Mouse (Mus musculus): Measurements from ENCODE around the gene Mgat5b.

Gene Mgat5b

DNA sequence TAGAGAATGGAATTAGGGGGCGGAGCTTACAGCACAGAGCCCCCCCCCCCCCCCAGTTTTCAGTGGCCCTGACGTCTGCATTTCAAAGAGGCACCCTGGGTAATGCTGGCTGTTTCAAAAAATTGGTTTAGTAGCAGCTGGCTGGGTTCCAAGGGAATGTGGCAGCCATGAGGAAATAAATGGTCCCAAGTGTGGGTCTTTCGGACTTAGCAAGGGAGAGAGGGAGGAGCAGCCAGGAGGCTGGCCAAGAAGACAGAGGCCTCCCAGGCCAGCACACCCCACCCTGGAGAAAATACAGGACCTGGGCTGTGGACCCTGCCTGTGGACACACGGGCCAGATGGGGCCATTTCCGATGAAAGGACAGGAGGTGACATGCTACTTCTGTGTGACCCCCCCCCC, 61.6 kb downstream of the Mgat5b start:
- WGBS, result 38% methylated on average over 5 of the region's 5 CpGs

- 57% methylated on average over 4 of the region's 4 CpGs for WGBS
Observed at GRCm38 (mm10) chr11:116982543-116982942, 63.9 kb downstream of the Mgat5b start.

DNA sequence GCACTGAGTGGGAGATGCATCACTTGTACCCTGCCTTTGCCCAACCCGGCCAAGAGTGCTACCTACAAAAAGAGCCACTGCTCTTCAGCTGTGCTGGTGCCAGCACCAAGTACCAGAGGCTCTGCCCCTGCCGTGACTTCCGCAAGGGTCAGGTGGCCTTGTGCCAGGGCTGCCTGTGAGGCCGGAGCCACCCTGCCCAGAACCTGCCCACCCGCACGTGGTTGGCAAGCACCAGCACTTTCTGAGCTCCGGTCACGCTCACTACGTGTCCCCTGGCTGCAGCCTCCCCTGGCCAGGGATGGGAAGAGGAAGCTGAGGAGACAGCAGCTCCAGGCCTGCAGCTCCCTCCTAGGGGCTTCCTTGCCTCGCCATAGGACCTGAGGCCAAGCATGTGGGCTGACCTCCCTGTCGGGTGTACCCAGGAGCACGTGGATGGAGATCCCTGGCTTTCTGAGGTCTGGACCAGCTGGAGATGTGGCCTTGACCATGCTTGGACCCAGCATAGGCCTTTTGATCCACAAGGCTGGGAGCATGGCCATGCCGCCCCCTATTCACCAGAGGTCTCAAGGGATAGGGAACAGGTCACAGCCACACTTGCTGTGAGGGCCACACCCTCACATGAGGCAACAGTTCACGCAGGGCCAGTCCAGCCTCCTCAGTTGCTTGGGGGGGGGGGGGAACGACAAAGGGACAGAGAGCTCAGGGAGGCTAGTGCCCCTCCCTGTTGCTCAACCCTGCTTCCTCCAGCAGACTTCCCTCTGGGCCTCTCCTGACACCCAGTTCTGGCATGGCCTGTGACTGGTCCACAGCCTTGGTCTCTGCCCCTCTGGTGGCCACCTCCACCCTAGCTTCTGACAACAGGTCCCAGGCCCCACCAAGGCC, 67.1 kb downstream of the Mgat5b start:
- 76% methylated on average over 15 of the region's 15 CpGs for WGBS

- 48% methylated on average over 8 of the region's 8 CpGs for WGBS
Observed at GRCm38 (mm10) chr11:116988131-116988530, 69.5 kb downstream of the Mgat5b start.

DNA sequence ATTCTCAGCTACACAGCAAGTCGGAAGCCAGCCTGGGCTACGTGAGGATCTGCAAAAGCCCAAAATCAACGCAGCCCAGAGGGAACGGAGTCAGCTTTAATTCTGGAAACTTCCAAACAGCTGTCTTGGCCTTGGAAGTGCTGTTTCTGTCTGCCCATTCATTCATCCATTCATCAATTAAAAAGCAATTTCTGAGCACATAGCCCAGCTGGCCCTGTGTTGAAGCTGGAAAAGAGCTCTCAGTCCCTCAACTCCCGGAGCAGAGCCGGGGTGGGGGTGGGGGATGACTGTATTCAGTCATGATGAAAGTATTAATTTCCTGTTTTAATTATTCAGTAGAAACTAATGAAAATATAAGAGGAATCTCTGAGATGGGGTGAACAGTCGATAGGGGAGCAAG, 71.6 kb downstream of the Mgat5b start:
- 47% methylated on average over 7 of the region's 7 CpGs for WGBS

- 87% methylated on average over 8 of the region's 8 CpGs for WGBS
Observed at GRCm38 (mm10) chr11:116991410-116991809, 72.7 kb downstream of the Mgat5b start.

- WGBS, result 86% methylated on average over 6 of the region's 6 CpGs
Observed at GRCm38 (mm10) chr11:116991964-116992363, 73.3 kb downstream of the Mgat5b start.

DNA sequence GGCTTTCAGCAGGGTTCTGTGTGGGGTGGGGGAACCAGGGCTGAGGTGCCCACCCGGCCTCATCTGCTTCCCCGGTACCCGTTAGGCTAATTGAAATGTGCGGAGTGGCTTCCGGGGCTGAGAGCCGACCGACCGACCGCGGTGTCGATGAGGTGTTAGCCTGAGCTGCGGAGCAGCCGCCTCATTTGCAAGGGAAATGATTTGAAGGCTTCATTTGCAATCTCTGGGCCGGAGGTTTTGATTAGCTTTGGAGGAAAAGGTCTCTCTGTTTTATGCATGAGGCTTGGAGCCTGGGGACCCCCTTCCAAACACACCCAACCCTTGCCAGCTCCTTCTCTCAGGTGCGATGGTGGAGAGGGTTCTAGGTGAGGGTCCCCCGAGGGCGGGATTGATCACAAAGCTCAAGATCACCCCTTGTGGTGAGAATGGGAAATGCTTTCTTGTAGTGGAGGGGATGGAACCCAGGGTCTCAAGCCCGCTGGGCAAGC, 75.5 kb downstream of the Mgat5b start:
- 5% methylated on average over 18 of the region's 18 CpGs for WGBS

DNA sequence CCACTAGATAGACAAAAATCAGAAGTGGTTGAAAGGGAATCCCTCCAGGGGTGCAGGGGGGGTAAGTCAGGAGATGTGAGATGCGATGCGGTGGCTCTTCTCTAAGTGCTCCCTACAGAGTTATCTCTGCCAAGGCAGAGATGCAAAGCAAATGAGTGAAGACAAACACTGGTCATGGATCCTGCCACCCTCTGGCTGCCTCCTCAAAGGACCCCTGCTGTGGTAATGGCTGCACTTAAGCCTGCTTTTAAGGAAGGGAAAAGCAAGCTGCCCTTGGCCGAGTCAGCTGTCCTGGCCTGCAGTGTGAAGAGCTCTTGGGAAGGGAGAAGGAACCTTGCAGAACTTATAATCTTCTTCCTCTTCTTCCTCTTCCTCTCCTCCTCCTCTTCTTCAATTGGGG, 78.3 kb downstream of the Mgat5b start:
- 68% methylated on average over 3 of the region's 3 CpGs for WGBS

- 93% methylated on average over 5 of the region's 5 CpGs for WGBS
Observed at GRCm38 (mm10) chr11:116998935-116999334, 80.3 kb downstream of the Mgat5b start.

DNA sequence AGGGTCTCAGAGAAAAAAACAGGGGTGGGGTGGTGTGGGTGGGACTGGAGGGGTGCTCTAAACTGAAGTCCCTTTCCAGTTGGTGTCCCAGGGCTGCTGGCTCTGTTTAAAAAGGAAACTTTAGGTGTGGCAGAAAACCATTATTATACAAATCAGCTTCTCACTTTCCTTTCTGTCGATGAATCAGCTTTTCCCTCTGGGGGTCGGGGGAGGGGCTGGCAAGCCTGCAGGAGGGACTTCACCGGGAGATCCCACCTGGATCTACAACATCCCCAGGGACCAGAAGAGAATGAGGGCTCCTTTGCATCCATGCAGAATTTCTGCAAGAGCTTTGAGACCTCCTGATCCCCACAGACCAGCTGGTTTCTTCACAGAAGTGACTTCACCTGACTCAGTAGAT, 81.6 kb downstream of the Mgat5b start:
- 19% methylated on average over 3 of the region's 3 CpGs for WGBS

GRCm38 (mm10) chr11:117001789-117002188, 83.1 kb downstream of the Mgat5b start:
- 79% methylated on average over 4 of the region's 4 CpGs for WGBS

DNA sequence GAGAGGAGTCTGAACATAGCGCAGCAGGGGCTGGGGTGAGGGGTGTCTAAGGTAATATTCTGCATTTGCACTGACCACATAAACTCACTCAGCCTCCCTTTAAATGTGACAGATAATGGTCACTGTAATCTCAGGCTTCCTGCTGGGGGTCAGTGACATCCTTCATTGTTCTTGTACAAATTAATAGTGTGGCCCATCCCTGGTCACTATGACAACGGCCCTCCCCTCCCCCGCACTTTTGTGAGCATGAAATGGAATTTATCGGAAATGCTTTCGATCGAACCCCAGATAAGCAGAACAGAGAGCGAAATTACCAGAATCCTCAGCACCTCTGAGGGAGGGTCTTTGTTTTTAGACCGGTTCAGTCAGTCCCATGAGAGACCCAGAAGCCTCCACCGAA, 84.8 kb downstream of the Mgat5b start:
- WGBS, result 42% methylated on average over 9 of the region's 9 CpGs

- 16% methylated on average over 9 of the region's 9 CpGs for WGBS
Observed at GRCm38 (mm10) chr11:117004277-117004676, 85.6 kb downstream of the Mgat5b start.

- 34% methylated on average over 4 of the region's 4 CpGs for WGBS
Observed at GRCm38 (mm10) chr11:117017462-117017861, 98.8 kb downstream of the Mgat5b start.

DNA sequence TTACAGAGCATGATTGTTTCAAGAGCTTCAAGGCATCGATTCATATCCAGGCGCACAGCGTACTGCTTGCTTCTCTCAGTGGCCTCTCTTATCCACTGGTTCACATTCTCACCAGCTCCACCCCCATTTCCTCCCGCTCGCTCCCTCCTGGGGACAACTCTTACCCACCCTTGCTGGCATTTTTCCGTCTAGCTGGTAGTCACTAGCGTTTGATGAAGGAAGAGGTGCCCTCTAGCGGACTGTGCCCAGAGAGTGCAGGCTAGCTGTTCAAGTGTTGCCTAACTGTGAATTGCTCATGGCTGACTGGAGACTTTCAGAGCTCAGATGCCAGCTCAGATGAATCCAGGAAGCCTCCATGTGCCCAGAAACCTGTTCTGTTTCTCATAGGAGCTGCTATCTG, 99.7 kb downstream of the Mgat5b start:
- 3% methylated on average over 8 of the region's 8 CpGs for WGBS

GRCm38 (mm10) chr11:117021026-117021425, 102.4 kb downstream of the Mgat5b start:
- 96% methylated on average over 2 of the region's 2 CpGs for WGBS

- WGBS, result 93% methylated on average over 3 of the region's 3 CpGs
Observed at GRCm38 (mm10) chr11:117023537-117023936, 104.9 kb downstream of the Mgat5b start.

DNA sequence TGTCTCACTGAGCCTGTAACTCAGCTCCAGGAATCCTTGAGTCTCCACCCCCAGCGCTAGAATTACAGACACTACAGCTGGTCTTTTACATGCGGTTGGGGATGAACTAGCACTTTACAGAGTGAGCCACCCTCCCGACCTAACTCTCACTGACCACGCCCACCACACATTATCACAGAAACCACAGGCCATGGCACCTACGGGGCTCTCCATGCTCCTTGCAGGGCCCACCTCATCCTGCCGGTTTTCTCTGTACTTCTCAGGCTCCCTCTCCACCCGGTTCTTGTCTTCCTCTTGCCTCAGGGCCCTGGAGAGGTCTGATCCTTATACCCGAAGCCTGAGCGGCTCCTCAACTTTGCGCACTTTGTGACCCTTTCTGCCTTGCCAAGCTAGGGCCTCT, 109.0 kb downstream of the Mgat5b start:
- WGBS, result 66% methylated on average over 10 of the region's 10 CpGs

DNA sequence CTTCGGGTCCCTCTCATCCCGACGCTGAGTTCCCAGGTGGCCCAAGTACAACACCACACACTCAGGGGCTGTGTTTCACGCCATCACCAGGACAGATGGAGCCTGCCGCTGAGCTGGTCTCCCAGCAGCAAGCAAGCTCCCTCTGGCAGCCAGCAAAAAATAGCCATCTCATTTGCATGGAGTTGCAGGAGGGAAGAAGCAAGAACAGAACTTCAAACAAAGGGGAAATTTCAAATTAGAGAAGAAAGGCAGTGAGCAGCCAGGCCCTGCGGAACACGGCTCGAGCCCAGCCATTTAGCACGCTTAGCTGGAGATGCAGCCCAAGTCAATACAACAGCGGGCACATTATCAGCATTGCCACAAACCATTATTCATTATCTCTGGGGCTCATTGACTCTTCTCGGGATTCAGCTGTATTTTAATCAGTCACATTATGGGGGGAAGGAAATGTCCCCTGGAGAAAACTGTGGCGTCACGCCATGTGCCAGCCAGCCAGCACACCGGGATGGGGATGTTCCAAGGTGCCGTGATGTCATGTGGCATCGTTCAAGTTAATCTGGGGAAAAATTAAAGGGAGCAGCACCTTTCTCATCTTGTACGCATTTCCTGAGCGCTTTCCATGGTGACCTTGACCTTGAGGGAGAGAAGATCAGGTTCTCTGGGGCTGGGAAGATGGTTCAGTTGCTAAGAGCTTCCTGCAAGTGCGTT, 110.4 kb downstream of the Mgat5b start:
- WGBS, result 33% methylated on average over 19 of the region's 19 CpGs

GRCm38 (mm10) chr11:117029569-117029955, 110.9 kb downstream of the Mgat5b start:
- WGBS, result 79% methylated on average over 3 of the region's 3 CpGs

GRCm38 (mm10) chr11:117030018-117030417, 111.4 kb downstream of the Mgat5b start:
- 30% methylated on average over 3 of the region's 3 CpGs for WGBS

Data from cerebral cortex, adult 2 months (tissue).